Mouse (Mus musculus) fibroblast of lung, adult 2 months (primary cell): ENCODE data around the gene Selplg.

Experiments used
- DNase-seq: peaks from one replicate; pipeline ENCODE4 v3.0.0-alpha.2; 2011; ENCODE audit warnings: low read depth

Gene Selplg

GRCm38 (mm10) chr5:113832490-113832901, at the start of gene Selplg:
TSS of gene Selplg (minus strand) at chr5:113832644.
- DNase-seq: no peak

- no peak for DNase-seq
Measured at GRCm38 (mm10) chr5:113881136-113881535, 48.7 kb upstream of the Selplg start.

- no peak for DNase-seq
Measured at GRCm38 (mm10) chr5:113878943-113879617, 46.6 kb upstream of the Selplg start.

GRCm38 (mm10) chr5:113877565-113877964, 45.1 kb upstream of the Selplg start:
- DNase-seq: no peak

- no peak for DNase-seq
Measured at GRCm38 (mm10) chr5:113876176-113876575, 43.7 kb upstream of the Selplg start.

- no peak for DNase-seq
Measured at GRCm38 (mm10) chr5:113875625-113876024, 43.2 kb upstream of the Selplg start.

- no peak for DNase-seq
Measured at GRCm38 (mm10) chr5:113874063-113875024, 41.9 kb upstream of the Selplg start.

- no peak for DNase-seq
Measured at GRCm38 (mm10) chr5:113872936-113873912, 40.8 kb upstream of the Selplg start.

GRCm38 (mm10) chr5:113871903-113872548, 39.6 kb upstream of the Selplg start:
- no peak for DNase-seq

GRCm38 (mm10) chr5:113870393-113871040, 38.1 kb upstream of the Selplg start:
- DNase-seq: no peak

GRCm38 (mm10) chr5:113869132-113869531, 36.7 kb upstream of the Selplg start:
- DNase-seq: no peak

GRCm38 (mm10) chr5:113864992-113865391, 32.5 kb upstream of the Selplg start:
- DNase-seq: no peak

GRCm38 (mm10) chr5:113863994-113864393, 31.6 kb upstream of the Selplg start:
- DNase-seq: no peak

- no peak for DNase-seq
Measured at GRCm38 (mm10) chr5:113862418-113862817, 30.0 kb upstream of the Selplg start.

- no peak for DNase-seq
Measured at GRCm38 (mm10) chr5:113861294-113861693, 28.9 kb upstream of the Selplg start.

- no peak for DNase-seq
Measured at GRCm38 (mm10) chr5:113858971-113859370, 26.5 kb upstream of the Selplg start.

- no peak for DNase-seq
Measured at GRCm38 (mm10) chr5:113858550-113858949, 26.1 kb upstream of the Selplg start.

- DNase-seq: no peak
Measured at GRCm38 (mm10) chr5:113857631-113858030, 25.2 kb upstream of the Selplg start.

- DNase-seq: no peak
Measured at GRCm38 (mm10) chr5:113856631-113857030, 24.2 kb upstream of the Selplg start.

GRCm38 (mm10) chr5:113855696-113856095, 23.3 kb upstream of the Selplg start:
- DNase-seq: no peak

GRCm38 (mm10) chr5:113855117-113855516, 22.7 kb upstream of the Selplg start:
- DNase-seq: no peak
